Mouse (Mus musculus): ENCODE data around the gene Polm.
"Not testable (repeated sequence)": the region's sequence is repeated elsewhere in the genome, so short reads cannot be mapped to it uniquely, and the experiment has no call there.

Gene Polm

DNA sequence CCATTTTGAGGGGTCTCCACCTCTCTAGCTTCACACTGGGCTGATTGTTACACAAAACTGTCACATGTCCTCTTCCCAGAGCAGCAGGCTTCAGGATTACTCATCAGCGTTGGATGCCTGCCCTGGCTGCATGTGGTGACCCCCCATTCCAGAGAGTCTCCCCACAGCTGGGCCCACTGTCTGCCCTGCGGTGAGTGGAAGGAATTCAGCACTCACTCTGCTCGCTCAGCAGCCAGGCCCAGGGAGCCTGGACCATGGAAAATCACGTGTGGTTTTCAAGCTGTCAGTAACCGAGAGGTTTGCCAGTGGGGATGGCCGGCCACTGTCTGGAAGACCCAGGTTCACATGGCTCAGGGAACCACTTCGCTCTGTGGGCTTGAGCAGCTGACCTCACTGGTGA, 18.1 kb upstream of the Polm start:
- in situ Hi-C loops (cut with MboI, MseI), result loop anchor here in 1 of 2 experiments (5.0 kb wide), 1 partner anchor 59 kb away; no protein-coding TSS in a partner anchor

DNA sequence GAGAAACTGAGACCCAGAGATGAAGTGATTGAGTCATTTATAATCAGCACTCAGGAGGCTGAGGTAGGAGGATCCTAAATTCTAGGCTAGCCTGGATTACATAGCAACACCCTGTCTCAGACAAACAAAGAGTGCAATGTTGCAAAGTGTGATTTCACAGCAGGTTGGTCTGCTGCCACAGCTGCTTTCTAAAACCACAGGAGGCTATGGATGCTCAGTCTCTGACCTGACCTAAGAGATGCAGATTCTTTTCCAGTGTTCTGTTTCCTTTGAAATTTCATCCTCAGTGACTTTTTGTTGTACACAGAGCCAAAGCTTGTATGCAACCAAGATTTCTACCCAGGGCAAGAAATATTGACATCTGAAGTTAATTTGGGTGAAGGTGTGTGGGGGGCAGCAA, 17.7 kb upstream of the Polm start:
- in situ Hi-C loops (cut with MboI, MseI), result loop anchor here in 1 of 2 experiments (5.0 kb wide), 1 partner anchor 58 kb away; no protein-coding TSS in a partner anchor

DNA sequence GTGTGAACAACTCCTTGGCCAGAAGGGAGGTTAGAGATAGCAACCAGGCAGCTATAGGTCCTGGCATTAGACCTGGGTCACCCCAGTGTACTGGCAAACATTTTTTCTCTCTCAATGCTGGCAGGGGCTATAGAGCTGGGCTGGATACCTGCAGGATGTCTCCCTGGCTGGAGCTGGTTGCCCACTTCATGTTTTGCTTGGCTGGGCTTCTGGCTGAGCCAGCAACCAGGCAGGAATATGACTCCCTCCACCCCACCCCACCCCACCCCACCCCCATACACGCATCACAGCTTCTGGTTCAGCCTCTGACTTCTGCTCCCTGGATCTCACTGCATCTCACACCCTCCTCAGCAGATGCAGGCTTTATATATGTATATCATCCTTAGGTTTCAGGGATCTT, 14.5 kb upstream of the Polm start:
- in situ Hi-C loops (cut with MboI, MseI), result no loop called here

DNA sequence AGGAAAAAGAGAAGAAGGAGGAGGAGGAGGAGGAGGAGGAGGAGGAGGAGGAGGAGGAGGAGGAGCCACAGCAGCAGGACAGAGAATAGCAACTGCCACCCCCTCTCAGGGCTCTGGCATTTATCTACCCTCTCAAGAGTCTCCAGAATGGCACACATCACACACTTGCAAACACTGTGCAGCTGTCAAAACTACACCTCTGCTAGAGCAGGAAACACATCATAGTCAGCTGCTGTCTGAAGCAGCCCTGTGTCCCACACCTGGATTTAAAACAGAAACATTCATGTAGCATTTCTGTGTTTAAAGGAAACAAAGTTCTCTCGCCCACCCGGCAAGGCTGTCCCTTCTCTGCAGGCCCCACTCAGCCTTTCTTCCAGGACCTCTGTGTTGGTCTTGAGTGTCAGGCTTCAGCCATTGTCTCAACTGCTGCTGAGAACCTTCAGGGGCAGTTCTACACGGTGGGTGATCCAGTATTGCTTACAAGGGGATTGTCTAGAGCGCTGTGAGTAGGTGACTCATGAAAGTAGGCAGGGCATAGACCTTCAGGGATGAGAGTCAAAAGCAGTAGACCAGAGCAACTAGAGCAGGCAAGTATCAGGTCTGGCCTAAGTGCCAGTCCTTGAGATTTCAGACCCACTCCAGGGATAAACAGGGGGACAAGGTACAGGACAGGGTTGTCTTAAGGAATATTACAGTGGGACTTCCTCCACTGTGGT, 13.4 kb upstream of the Polm start:
- in situ Hi-C loops (cut with MboI, MseI), result no loop called here

DNA sequence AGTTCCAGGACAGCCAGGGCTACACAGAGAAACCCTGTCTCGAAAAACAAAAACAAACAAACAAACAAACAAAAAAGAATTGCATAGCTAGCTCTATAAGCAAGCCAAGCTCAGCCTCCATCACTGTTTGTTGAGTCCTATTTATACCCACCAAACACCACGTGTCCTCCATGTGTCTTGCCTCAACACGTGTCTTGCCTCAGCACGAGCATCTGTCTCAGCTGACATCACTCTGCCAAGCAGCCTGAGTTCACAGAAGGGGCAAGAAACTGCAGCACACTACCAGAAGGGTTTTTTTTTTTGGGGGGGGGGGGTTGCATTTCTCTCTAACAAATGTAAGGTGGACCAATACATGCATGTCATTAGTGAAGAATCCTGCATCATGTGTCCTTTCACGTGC, 12.6 kb upstream of the Polm start:
- in situ Hi-C loops (cut with MboI, MseI), result no loop called here

DNA sequence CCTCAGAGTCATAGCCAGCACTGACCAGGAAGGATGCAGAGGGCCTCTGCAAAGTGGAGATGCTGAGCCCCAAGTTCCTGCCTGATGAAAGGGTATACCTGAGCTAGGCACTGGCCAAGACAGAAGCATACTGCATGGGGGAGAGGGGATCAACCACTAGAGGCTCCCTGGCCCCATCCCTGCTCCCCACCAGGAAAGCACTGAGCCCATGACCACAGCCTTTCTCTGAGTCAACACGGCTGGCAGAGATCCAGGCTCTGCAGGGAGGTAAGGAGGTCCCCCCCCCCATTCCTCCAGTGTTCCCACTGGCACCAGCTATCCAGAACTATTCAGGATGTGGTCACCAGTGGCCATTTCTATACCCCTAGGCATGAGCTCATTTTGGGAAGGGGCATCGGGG, 11.5 kb upstream of the Polm start:
- in situ Hi-C loops (cut with MboI, MseI), result no loop called here

DNA sequence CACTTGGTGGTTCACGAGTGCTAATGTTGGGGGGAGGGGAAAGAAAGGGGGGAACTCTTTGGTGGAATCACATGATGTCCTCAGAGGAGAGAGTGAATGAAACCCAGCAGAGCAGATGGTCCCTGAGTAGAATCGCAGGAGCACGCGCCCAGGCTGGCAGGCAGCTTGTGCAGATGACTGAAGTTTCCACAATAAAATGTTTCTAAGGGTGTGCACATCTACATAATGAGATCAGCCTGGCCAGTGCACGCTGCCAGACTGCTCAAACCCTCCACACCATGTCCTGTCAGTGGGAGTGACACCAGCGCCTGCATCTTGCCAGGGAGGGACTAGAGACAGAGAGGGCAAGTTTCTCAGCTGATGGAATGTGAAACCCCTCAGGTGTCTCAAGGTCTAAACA, 10.9 kb upstream of the Polm start:
- in situ Hi-C loops (cut with MboI, MseI), result no loop called here

DNA sequence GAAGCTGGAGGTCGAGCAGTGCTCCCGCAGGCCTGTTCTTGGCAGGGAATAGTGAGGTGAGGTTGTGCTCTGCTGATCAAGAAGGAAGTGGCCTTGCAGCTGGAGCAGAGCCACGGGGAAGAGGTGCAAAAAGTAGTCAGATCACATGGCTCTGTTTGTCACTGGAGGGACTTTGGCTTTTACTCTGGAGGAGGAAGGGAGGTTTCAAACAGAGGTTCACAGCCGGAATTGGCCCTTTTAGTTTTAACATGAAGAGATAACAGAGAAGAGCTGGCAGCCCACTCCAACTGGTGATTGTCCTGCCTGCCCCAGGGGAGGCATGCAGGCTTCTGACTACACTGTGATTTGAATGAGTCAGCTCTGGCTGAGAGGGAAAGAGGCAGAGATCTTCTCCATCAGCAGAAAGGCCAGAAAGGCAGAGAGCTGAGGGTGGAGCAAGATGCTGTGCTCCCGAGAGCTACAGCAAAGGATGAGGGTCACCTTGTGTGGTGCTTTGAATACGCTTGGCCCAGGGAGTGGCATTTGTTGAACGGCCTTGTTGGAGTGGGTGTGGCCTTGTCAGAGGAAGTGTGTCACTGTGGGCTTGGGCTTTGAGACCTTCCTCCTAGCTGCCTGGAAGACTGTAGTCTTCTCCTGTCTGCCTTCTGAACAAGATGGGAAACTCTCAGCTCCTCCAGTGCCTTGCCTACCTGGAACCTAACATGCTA, 9.0 kb upstream of the Polm start:
- in situ Hi-C loops (cut with MboI, MseI), result no loop called here

DNA sequence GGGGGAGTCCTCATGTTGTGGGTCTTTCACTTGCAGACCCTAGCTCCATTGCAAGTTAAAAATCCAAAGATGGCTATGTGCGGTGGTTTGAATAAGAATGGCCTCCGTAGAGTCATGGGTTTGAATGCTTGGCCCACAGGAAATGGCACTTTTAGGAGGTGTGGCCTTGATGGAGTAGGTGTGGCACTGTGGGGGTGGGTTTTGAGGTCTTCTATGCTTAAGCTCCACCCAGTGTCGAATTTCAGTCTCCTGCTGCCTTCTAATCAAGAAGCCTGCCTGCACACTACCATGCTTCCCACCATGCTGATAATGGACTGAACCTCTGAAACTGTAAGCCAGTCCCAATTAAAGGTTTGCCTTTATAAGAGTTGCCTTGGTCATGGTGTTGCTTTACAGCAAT, 5.3 kb upstream of the Polm start:
- in situ Hi-C loops (cut with MboI, MseI), result no loop called here

DNA sequence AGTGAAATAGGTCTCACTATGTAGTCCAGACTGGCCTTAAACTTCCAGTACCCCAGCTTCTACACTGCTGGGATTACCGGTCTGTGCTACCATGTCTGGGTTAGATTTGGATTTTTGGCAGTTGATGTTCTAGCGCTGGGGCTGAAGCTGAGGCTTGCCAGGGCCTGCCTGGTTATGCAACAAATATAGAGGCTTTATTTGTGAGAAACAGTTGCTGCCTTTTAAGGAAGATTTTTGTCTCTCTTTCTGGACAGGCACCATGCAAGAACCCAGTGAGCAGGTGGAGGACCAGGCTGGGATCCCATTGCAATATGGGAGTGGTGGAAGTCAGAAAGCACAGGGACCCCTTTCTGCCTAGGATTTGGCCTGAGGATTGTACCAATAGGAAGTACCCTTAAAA, 3.9 kb upstream of the Polm start:
- in situ Hi-C loops (cut with MboI, MseI), result no loop called here

DNA sequence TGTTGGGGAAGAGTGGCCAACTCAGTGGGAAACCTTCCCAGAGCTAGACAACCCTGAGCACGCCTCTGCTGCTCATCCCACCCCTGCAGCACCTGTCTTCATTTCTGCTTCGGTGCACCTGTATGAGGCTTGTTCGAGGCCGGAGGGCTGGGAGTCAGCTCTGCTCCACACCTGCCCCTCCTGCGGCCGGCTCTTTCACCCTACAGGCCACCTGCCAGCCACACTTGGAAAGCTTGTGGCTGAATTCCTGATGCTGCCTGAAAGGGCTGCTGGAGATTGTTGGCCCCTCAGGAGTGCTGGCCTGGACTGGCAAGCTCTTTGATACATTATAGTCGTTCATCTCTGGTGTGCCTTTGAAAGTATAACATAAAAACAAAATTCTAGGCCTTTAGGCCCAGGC, 2.5 kb upstream of the Polm start:
- in situ Hi-C loops (cut with MboI, MseI), result no loop called here

DNA sequence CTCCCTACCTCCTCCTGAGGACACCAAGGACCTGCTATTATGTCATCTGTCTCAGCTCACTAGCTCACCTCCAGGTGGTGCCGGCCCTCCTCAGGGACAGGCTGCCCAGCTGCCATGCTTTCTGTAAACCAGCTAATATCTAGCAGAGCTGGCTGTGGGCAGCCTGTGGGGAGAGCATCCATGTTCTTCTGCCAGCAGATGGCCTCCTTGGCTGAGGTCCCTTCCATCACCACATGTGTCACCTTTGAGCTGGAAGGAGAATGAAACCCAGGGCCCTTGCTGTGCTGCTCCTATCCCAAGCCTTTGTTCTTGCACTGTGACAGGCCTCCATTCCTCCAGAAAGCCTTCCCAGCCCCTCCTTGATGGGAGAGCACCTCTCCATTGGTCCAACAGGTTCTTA, 1.7 kb downstream of the Polm start:
- in situ Hi-C loops (cut with MboI, MseI), result no loop called here

DNA sequence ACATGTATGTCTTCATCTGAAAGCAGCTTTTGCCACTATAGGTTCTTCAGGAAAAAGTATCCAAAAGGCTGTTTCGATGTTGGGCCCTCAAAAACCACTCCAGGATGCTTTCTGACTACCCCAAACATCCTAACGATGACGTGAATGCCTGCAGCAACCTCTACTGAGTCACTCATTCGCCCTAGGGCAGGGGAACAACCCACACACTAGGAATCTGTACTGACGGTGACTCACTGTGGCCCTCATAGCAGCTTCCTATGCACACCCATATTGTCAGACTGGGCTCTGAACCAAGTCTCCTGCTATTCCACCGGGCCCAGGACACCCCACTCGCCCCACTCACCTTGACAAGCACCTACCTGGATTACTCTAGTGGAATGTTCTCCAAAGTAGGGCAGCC, 2.8 kb downstream of the Polm start:
- in situ Hi-C loops (cut with MboI, MseI), result no loop called here

DNA sequence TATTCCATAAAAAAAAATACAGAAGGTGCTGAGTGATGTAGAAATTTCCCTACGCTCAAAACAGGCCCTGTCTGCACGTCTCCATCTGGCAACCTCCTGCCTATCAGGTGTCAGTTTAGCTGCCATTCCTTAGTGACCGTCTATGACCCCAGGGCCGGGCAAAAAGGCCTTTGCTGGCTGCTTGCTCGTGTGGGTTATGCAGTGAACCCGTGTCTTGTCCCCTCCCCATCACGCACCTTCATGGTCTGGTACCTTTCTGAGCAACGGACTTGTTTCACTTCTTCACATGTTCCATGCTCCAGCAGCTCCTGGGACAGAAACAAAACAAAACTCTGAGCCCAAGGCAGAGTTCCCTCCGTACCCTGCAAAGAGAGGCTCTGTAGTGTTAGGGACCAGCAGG, 3.3 kb downstream of the Polm start:
- in situ Hi-C loops (cut with MboI, MseI), result no loop called here

DNA sequence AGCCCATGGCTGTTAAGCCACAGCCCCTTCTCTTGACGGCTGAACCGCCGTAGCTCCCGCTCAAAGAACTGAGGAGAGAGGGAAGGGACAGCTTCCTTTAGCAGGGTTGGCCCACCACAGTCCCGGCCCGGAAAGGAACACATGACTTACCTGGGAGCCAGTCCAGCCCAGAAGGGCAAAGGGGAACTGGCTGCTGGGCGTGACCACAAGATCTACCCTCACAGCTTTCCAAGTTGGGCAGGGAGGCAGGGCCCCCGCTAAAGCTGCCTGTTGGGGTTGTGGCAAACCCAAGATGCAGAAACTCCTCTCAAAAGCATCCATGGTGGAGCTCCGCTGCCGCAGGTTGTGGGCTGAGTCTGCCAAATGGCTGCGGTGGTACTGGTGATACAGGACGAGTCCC, 8.5 kb downstream of the Polm start:
- in situ Hi-C loops (cut with MboI, MseI), result no loop called here

DNA sequence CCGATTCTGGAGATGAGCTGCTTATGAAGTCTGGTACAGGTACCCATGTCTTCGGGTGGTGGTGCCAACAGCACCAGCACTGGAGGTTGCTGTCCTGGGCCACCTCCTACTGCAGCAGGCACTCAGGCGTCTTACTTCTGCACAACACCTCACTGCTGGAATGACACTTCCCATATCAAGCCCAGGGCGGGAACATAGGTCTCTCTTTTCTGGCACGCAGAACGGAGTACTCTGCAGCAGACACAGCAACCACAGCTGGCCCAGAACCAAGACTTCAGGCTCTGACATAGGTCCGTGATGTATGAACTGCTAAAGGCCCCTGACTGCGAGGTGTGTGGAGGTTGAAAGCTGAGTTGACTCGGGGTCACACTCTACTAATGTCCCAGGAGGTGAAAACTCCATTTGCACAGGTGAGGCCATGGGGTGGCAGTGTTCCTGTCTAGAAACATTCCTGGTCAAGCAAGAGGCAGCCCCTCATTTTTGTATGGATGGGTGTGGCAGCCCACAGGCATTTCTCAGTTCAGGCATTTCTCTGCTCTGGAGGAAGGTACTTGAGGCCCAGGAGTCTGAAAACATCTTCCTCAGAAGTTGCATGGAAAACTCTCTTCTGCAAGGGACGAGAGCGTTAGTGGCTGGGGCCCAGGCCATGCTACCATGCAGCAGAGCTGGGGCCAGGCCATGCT, 9.2 kb downstream of the Polm start:
- in situ Hi-C loops (cut with MboI, MseI), result no loop called here

DNA sequence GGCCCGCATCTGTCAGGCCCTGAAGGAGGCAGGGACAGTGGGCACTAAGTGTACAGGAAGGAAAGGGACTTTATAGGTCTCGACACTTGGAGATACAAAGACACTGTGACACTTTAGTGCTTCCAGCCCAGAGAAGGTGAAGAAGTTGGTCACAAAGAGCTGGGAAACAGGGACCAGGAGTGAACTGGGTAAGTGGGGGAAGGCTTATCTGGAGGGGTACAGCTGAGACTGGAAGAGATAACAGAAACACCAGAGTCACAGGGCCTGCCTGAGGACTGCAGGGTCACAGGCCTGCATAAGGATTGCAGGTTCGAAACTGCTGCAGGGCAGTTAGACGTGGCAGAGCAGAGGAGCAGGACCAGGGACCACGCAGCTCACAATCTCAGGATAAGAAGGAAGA, 9.9 kb downstream of the Polm start:
- in situ Hi-C loops (cut with MboI, MseI), result no loop called here

DNA sequence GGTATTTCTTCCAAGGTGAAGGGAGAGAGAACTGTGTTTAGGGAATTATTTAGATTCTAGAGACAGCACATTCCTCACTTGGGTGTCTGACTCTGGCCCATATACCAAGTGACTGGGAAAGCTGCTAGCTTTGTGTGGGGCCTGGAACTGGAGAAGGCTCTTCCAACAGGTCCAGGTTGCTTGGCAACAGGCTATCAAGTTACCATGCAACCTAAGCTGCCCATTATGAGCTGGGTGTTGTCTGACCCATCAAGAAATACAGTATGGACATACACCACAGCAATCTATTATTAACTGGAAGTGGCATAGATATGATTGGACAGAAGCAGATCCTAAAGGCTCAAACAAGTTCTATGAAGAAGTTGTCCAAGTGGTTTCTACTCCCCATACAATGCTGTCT, 12.4 kb downstream of the Polm start:
- in situ Hi-C loops (cut with MboI, MseI), result no loop called here

DNA sequence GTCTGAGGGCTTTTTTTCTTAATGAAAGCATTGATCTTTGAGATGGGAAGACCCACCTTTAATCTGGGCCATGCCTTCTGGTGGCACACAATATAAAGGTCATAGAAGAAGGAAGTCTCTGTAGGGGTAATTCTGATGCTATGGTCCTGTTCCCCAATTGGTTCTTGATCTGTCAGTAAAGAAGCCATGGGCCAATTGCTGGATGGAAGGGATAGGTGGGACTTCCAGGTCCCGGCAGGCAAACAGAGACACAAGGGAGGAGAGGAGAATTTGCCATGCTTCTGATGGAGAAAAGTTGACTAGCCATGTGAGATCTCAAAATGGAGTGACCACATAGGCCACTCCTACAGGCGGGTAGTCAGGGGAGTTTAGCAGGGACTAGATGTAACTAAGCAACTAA, 18.6 kb downstream of the Polm start:
- in situ Hi-C loops (cut with MboI, MseI), result no loop called here

DNA sequence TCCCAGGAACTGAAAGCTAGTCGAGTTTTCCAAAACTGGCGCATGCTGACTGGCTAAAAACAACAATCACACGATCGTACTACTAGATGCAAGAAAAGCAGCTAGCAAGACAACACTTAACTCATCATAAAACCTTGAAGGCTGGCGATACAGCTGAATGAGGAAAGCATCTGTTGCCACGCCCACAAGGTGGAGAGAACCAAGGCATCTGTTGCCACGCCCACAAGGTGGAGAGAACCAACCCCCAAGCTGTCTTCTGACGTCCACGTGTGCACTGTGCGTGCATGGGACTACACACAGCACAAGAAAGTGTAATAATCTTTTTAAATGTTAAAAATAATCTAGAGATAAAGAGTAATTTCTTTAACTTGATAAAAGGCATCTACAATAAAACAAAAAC, 24.4 kb downstream of the Polm start:
- in situ Hi-C loops (cut with MboI, MseI), result no loop called here

DNA sequence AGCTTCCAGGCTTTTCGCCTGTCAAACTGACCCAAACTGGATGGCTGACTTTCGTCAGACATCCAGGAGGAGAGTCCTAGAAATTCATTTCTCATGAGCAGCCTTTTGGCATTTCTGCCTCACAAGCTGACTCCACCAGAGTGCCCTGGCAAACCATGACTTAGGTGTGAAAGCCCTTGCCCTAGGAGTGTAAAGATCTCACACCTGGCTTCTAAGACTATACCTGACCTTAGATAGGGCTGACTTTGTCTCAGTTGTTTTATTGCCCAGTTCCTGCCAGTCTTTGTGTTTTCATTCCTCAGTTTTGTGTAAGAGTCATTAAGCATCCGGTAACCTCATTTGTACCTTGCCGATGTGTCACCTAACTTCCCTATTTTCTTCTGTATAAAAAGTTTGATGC, 28.3 kb downstream of the Polm start:
- in situ Hi-C loops (cut with MboI, MseI), result not testable (repeated sequence)

DNA sequence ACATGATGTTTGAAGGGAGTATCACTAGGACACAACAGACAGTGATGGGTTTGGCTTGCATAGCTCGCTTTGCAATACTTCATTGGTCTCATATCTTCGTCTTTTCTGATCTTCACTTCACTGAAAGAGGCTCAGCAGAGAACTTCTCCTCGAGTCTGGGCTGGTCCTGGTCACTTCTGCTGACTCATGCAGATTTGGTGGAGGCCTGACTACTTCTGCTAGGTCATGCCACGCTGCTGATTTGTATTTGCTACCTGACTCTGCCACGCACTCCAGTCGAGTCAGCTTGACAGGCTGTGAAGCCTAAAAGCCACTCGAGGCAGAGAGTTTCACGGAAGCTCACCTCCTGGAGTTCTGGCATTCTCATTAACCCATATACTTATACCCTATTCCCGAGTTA, 29.9 kb downstream of the Polm start:
- in situ Hi-C loops (cut with MboI, MseI), result no loop called here

DNA sequence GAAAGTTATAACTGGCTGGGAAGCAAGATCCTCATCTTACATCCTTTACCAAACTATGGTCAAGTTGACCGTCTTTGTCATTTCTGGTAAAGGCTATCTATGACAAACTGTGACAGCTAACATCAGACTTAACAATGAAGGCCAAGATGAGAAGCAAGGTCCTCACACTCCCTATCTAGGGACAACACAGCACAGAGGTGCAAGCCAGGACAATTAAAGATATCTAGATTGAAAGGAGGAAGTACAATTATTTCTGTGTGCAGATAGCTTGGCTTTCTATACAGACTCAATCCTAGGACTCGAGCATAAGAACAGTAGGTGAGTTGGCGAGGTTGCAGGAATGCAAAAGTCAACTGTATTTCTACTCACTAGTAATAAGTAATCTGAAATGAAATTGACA, 32.1 kb downstream of the Polm start:
- in situ Hi-C loops (cut with MboI, MseI), result no loop called here
